Mouse (Mus musculus) brain, embryonic 14.5 days (tissue): Measurements from ENCODE around the gene Il2rb.

Experiments used
- CTCF ChIP-seq: fragments of 200-500 bp; IDR thresholded peaks from 2 replicates; pipeline ENCODE4 v1.5.1; 2012; ENCODE audit warnings: inconsistent platforms, mild to moderate bottlenecking, moderate library complexity, borderline replicate concordance; ENCODE audit not compliant: insufficient read depth, insufficient read length; ENCODE audit errors: extremely low read depth
- POLR2A ChIP-seq: fragments of 200-500 bp; IDR thresholded peaks from 2 replicates; pipeline ENCODE4 v1.6.1; 2012; ENCODE audit warnings: mild to moderate bottlenecking, inconsistent platforms, borderline replicate concordance; ENCODE audit not compliant: poor library complexity, insufficient read depth, insufficient read length, severe bottlenecking; ENCODE audit errors: extremely low read depth

- no peak for TF ChIP-seq POLR2A
- no peak for TF ChIP-seq CTCF
Observed at GRCm38 (mm10) chr15:78494968-78495406, at the start of gene Il2rb.
